Mouse (Mus musculus) embryonic facial prominence, embryonic 15.5 days (tissue): ENCODE results near the gene Rassf5. TPM values are rescaled to one million over a fixed set of nuclear protein-coding genes. Genes with fewer than 3 reads are reported as not detected.

Experiments used
- ATAC-seq: fragments of 200-750 bp; cut with Nextera tagmentation; 2 replicates; pipeline ENCODE4 v1.8.0; 2017; ENCODE audit warnings: low read depth, moderate TSS enrichment; ENCODE audit not compliant: insufficient number of reproducible peaks, low FRiP score, low TSS enrichment
- H3K27ac ChIP-seq: fragments of 300-500 bp; sonication (generic); replicated peaks from 2 replicates; pipeline ENCODE4 v1.5.1; 2015; ENCODE audit warnings: mild to moderate bottlenecking, inconsistent platforms
- H3K27me3 ChIP-seq: fragments of 300-500 bp; sonication (generic); 2 replicates; pipeline ENCODE4 v1.6.1; 2015; ENCODE audit warnings: inconsistent platforms
- H3K36me3 ChIP-seq: fragments of 300-500 bp; sonication (generic); 2 replicates; pipeline ENCODE4 v1.6.1; 2015; ENCODE audit warnings: mild to moderate bottlenecking, inconsistent platforms
- H3K4me1 ChIP-seq: fragments of 300-500 bp; sonication (generic); 2 replicates; pipeline ENCODE4 v1.6.1; 2015; ENCODE audit warnings: inconsistent platforms
- H3K4me2 ChIP-seq: fragments of 300-500 bp; sonication (generic); replicated peaks from 2 replicates; pipeline ENCODE4 v1.6.1; 2015; ENCODE audit warnings: mild to moderate bottlenecking, inconsistent platforms
- H3K4me3 ChIP-seq: fragments of 300-500 bp; sonication (generic); replicated peaks from 2 replicates; pipeline ENCODE4 v1.5.1; 2015; ENCODE audit warnings: mild to moderate bottlenecking, inconsistent platforms
- H3K9ac ChIP-seq: fragments of 300-500 bp; sonication (generic); 2 replicates; pipeline ENCODE4 v1.6.1; 2015; ENCODE audit warnings: inconsistent platforms
- H3K9me3 ChIP-seq: fragments of 300-500 bp; sonication (generic); replicated peaks from 2 replicates; pipeline ENCODE4 v1.6.1; 2016; ENCODE audit warnings: inconsistent platforms
- WGBS: fragments of 180-500 bp; shearing (Covaris S2); methylation state at CpG from one replicate; pipeline ENCODE4 v1.1.7; 2015; 5-methylcytosine and 5-hydroxymethylcytosine counted together
- polyA plus RNA-seq: library from polyadenylated mRNA; unstranded; fragments of >200 nt; fragmentation: Nextera tagmentation; extraction: Ambion mirVana; gene quantifications from 2 replicates; pipeline ENCODE4 v1.2.1, GENCODE M21; 2015

The Rassf5 gene
- polyA plus RNA-seq, 1 experiment from 2014 or later = 4.6 TPM

DNA sequence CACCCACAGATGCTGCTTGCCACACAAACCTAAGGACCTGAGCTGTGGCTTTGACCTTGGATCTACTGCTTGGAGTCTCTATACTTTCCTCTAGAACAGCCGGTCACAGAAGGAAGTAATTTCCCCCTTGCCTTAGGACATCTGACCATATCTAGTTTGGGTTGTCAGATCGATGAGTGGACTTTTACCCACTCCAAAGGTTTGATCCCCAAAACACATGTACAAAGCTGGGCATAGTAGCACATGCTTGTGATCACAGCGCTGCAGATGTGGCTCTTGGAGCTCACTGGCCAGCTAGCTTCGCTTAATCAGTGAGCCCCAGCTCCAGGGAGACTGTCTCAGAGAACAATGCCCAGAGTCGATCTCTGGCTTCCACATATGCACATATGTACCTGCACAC, 37.0 kb downstream of the Rassf5 start:
- Histone ChIP-seq H3K9ac (no peak overlapping the region), H3K4me1 (peaks cover 13% of the 10 kb centered on the region; the same call in 1 of the 2 replicates), H3K4me2 (no peak overlapping the region), H3K4me3 (no peak overlapping the region), H3K36me3 (no peaks in the 10 kb centered on the region), H3K9me3 (no peaks in the 10 kb centered on the region), H3K27me3 (no peaks in the 10 kb centered on the region), H3K27ac (no peak overlapping the region)
- 80% methylated on average over 5 of the region's 5 CpGs for WGBS
- ATAC-seq = no peak

- H3K4me1 ChIP-seq = peaks cover 11% of the 10 kb centered on the region; the same call in 1 of the 2 replicates
- no peaks in the 10 kb centered on the region for H3K9me3 ChIP-seq
- 3% methylated on average over 5 of the region's 5 CpGs for WGBS
- no peak overlapping the region for H3K4me2 ChIP-seq
- H3K27me3 ChIP-seq = no peaks in the 10 kb centered on the region
- no peak overlapping the region for H3K27ac ChIP-seq
- no peak overlapping the region for H3K9ac ChIP-seq
- no peaks in the 10 kb centered on the region for H3K36me3 ChIP-seq
- H3K4me3 ChIP-seq = no peak overlapping the region
- ATAC-seq = no peak
Observed at GRCm38 (mm10) chr1:131207531-131207930, 37.5 kb downstream of the Rassf5 start.

DNA sequence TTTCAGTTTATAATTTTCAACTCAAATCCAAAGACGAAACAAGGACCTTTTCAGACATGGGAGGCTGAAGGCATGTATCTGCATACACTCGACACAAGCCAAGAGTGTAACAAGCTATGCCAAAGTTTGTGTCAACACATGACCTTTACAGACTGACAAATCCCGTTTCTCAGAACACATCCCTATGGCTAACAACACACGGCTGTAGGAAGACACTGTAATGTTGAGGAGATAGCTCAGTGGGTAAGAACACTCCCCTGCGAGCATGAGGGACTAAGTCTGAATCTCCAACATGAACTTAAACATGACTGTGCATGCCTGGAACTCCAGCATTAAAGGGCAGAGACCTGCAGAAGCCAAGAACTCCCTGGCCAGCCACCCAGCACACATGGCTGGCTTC, 38.7 kb downstream of the Rassf5 start:
- no peak overlapping the region for H3K27ac ChIP-seq
- no peaks in the 10 kb centered on the region for H3K36me3 ChIP-seq
- no peak for ATAC-seq
- WGBS = 81% methylated on average over 5 of the region's 5 CpGs
- no peaks in the 10 kb centered on the region for H3K9me3 ChIP-seq
- no peak overlapping the region for H3K4me3 ChIP-seq
- no peak overlapping the region for H3K9ac ChIP-seq
- no peak overlapping the region for H3K4me2 ChIP-seq
- H3K27me3 ChIP-seq = no peaks in the 10 kb centered on the region
- peaks cover 14% of the 10 kb centered on the region for H3K4me1 ChIP-seq

GRCm38 (mm10) chr1:131204461-131204860, 40.6 kb downstream of the Rassf5 start:
- ATAC-seq = no peak
- Histone ChIP-seq H3K4me1 (peaks cover 24% of the 10 kb centered on the region), H3K9me3 (no peaks in the 10 kb centered on the region), H3K27ac (no peak overlapping the region), H3K4me3 (no peak overlapping the region), H3K36me3 (no peaks in the 10 kb centered on the region), H3K27me3 (no peaks in the 10 kb centered on the region), H3K9ac (no peak overlapping the region), H3K4me2 (no peak overlapping the region)
- WGBS = 59% methylated on average over 8 of the region's 8 CpGs

DNA sequence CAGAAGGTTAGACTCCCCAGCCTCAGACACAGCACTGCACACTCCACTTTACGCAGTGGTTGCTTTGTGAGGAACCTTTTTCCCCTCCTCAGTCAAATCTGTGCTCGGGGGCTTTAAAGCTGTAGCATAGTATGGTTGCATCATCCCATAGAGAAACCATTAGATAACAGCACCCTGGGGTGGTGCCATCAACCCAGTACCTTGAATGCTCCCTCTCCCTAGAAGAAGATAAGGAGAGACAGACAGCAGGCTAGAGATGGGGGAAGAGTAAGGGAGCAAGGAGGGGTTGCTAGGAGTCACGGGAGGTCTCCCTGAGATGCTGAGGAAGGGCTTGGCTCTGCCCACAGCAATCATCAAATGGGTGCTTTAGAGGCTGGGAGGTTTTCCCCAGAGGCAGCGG, 43.7 kb downstream of the Rassf5 start:
- Histone ChIP-seq H3K27me3 (no peaks in the 10 kb centered on the region), H3K36me3 (no peaks in the 10 kb centered on the region), H3K4me2 (no peak overlapping the region), H3K9ac (no peak overlapping the region), H3K4me3 (no peak overlapping the region), H3K9me3 (no peaks in the 10 kb centered on the region), H3K4me1 (peaks cover 22% of the 10 kb centered on the region), H3K27ac (no peak overlapping the region)
- no peak for ATAC-seq
- 69% methylated on average over 4 of the region's 4 CpGs for WGBS

DNA sequence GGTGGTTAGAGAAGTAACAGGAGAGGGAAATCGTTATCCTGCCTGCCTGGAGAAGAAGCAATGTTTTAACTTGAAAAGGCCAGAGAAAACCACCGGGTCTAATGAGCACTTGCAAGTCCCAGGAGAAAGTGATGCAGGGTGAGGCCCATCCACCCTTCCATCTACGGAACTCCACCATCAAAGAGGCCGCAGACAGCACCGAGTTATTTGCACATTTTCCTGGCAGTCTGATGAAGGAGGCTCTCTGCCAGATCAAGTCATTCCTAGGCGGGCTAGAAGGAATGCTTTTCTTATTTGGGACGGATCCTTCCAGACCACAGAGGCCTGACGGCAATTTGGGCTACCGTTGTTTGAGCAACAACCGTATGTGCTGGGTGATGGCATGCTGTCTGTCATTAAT, 44.5 kb downstream of the Rassf5 start:
- ATAC-seq = peak; percentile 63; the same call in 1 of the 2 replicates
- 24% methylated on average over 10 of the region's 10 CpGs for WGBS
- H3K4me1 ChIP-seq = peaks cover 24% of the 10 kb centered on the region
- H3K9me3 ChIP-seq = no peaks in the 10 kb centered on the region
- no peak overlapping the region; the same call in 1 of the 2 replicates for H3K27ac ChIP-seq
- no peak overlapping the region for H3K4me2 ChIP-seq
- H3K9ac ChIP-seq = no peak overlapping the region
- H3K4me3 ChIP-seq = no peak overlapping the region
- no peaks in the 10 kb centered on the region for H3K27me3 ChIP-seq
- H3K36me3 ChIP-seq = no peaks in the 10 kb centered on the region

DNA sequence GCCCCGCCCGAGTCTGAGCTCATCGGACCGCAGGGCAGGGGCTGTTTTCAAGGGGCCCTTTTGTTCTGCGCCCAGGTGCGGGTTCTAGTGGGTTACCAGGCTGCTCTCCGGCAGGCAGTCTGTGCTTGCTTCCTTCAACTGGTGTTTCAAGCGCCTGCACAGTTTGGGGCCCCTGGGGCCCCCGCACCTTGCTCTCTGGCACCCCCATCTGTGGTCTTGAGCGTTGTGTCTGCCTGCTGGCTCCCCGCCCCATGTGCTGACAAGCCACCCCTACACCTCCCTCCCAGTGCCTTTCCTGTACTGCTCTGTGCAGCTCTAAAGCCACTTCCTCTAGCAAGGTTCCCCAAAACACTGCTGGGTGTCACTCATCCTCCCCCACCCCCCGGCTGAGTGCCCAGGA, 45.1 kb downstream of the Rassf5 start:
- WGBS = 60% methylated on average over 12 of the region's 12 CpGs
- Histone ChIP-seq H3K4me3 (no peak overlapping the region), H3K4me1 (peaks cover 26% of the 10 kb centered on the region), H3K36me3 (no peaks in the 10 kb centered on the region), H3K27me3 (no peaks in the 10 kb centered on the region), H3K27ac (0 out of 2 replicates have a peak overlapping the region, but pooled peaks have one; percentile 5), H3K9me3 (no peaks in the 10 kb centered on the region), H3K4me2 (no peak overlapping the region), H3K9ac (no peak overlapping the region)
- ATAC-seq = no peak

DNA sequence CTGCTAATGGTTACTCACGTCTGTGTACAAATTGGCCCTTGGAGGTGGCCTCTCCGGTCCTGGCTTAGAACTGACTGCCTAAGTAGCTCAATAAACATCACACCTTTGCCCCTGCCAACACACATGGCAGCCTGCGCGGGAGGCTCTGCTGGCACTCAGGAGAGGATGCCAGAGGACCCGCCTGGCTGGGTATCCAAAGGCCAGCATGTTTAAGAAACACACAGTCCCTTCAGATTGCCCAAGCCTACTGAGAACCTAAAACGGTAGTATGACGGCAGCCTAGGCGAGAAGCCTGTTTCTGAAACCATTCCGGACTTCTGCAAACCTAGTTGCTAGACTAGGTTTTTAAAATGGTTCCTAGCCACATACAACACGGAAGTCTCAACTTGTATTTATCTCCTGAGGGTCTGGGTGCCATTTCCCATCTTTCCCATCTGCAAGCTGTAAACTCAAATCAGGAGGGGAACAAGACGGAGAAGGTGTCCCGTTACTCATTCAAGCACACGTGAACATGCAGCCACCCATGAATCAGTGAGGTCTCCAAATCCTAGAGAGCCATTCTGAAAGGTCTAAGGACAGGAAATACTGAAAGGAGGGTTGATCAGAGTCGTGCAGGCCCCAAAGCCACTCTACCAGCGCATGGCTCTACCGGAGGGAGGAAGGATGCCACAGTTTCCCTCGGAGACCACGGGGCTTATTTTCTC, 45.8 kb downstream of the Rassf5 start:
- WGBS = 74% methylated on average over 18 of the region's 18 CpGs
- H3K27me3 ChIP-seq = no peaks in the 10 kb centered on the region
- no peak overlapping the region for H3K27ac ChIP-seq
- H3K9me3 ChIP-seq = no peaks in the 10 kb centered on the region
- H3K4me2 ChIP-seq = no peak overlapping the region
- no peak for ATAC-seq
- H3K4me1 ChIP-seq = peaks cover 26% of the 10 kb centered on the region
- no peak overlapping the region for H3K9ac ChIP-seq
- no peaks in the 10 kb centered on the region for H3K36me3 ChIP-seq
- H3K4me3 ChIP-seq = no peak overlapping the region

DNA sequence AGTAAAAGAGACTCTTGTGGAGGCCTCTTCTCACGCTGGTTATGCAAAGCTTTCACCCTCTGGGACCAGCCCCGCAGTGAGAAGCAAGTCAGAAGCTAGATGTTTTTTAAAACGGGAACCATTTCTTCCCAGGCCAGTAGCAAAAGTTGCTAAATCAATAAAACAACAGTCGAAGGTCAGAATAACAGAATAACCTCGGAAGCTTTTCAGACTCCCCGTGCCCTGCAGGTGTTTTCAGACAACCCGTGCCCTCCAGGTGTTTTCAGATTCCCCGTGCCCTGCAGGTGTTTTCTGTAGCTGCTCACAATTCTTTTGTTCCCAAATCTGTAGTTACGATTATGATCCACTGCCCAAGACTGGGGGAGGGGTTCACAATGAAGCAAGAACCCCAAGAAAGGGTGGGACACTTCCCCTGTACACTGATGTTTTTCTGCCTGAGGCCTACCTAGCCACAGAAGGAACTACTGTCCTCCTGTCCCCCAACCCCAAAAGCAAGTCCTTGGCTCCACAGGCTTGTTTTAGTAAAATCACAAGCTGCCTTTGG, 46.6 kb downstream of the Rassf5 start:
- Histone ChIP-seq H3K4me3 (no peak overlapping the region), H3K4me2 (no peak overlapping the region), H3K4me1 (peaks cover 26% of the 10 kb centered on the region), H3K27ac (no peak overlapping the region), H3K36me3 (no peaks in the 10 kb centered on the region), H3K9me3 (no peaks in the 10 kb centered on the region), H3K9ac (no peak overlapping the region), H3K27me3 (no peaks in the 10 kb centered on the region)
- WGBS = 62% methylated on average over 9 of the region's 9 CpGs
- ATAC-seq = no peak

DNA sequence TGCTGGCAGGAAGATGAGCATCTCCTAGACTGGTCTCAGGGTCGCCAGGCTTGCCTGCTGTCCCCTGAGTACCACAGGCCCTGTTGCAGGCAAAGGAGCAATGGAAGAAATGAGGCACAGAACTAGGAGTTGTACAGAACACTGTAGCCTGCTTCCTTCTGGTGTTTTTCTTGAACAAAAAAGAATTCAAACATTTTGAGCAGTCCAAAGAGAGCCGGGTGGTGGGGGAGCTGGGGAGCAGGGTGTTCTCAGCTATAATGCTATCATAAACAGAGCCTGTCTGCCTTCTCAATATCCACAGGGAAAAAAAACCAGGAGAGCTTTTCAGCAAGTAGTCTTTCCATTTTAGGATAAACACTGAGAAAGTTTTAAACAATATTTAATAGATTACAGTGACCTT, 49.0 kb downstream of the Rassf5 start:
- Histone ChIP-seq H3K9ac (no peak overlapping the region), H3K9me3 (no peaks in the 10 kb centered on the region), H3K36me3 (no peaks in the 10 kb centered on the region), H3K27me3 (no peaks in the 10 kb centered on the region), H3K4me2 (no peak overlapping the region), H3K4me1 (peaks cover 21% of the 10 kb centered on the region), H3K4me3 (no peak overlapping the region), H3K27ac (no peak overlapping the region)
- no peak for ATAC-seq
- 57% methylated on average over 2 of the region's 2 CpGs for WGBS

DNA sequence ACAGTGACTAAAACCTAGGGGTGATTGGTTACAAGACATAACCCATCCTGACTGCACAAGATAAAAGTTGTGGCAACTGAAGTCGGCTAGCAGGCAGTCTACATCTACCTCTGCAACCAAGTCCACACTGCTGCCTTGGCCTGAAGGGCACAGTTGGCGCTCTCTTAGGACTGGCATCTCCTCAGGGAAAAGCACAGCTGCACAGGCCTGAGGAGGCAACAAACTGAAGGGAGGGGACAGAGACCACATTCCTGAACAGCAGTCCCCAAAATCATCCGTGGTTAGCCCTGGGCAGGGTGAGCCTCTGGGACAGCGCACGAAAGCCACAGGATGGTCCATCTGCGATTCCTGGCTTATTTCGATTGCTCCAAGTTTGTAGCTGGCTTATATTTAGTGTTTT, 49.4 kb downstream of the Rassf5 start:
- no peaks in the 10 kb centered on the region for H3K27me3 ChIP-seq
- peaks cover 17% of the 10 kb centered on the region for H3K4me1 ChIP-seq
- ATAC-seq = no peak
- no peak overlapping the region for H3K4me2 ChIP-seq
- H3K9me3 ChIP-seq = no peaks in the 10 kb centered on the region
- H3K9ac ChIP-seq = no peak overlapping the region
- no peak overlapping the region for H3K27ac ChIP-seq
- 73% methylated on average over 7 of the region's 7 CpGs for WGBS
- H3K36me3 ChIP-seq = no peaks in the 10 kb centered on the region
- H3K4me3 ChIP-seq = no peak overlapping the region

DNA sequence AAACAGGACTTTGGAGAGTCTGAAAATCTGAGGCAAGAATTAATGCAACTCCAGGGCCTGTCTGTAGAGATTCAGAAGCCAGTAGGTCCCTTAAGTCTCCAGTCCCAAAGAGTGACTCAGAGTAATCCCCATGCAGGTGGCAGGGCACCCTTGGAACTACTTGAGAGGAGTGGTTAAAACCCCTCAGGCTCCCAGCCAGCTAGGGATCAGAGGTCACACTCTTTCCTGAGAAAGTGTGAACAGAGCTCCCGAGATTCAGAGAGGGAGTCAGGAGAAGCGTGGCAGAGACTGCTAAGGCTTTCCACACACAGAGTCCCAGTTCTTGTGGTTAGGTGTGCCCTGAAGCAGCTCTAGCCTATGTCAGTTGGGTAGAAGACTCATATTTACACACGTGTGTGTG, 51.3 kb downstream of the Rassf5 start:
- Histone ChIP-seq H3K4me3 (no peak overlapping the region), H3K9me3 (no peaks in the 10 kb centered on the region), H3K27ac (no peak overlapping the region), H3K4me1 (0 out of 2 replicates have a peak, but pooled peaks cover 4% of the 10 kb centered on the region), H3K27me3 (no peaks in the 10 kb centered on the region), H3K36me3 (no peaks in the 10 kb centered on the region), H3K4me2 (no peak overlapping the region), H3K9ac (no peak overlapping the region)
- ATAC-seq = no peak
- WGBS = 47% methylated on average over 3 of the region's 3 CpGs
